Mouse (Mus musculus): ENCODE data around the gene Gm49405.

- no peak for TF ChIP-seq POLR2A (IDR thresholded peaks at IDR 0.05; ENCODE audit: insufficient read depth, low read length)
- TF ChIP-seq CTCF (IDR thresholded peaks at IDR 0.05; ENCODE audit: low read depth, low read length), result no peak
- no peak for TF ChIP-seq EP300 (IDR thresholded peaks at IDR 0.05; ENCODE audit: insufficient read depth, low read depth, low read length)
These were observed 32.9 kb downstream of the Gm49405 start for GRCm38 (mm10) chr19:4033298-4033697.

All from ES-Bruce4 (cell line).